8 mouse cellular contexts compared by ENCODE assay signal in the genomic region with DNA sequence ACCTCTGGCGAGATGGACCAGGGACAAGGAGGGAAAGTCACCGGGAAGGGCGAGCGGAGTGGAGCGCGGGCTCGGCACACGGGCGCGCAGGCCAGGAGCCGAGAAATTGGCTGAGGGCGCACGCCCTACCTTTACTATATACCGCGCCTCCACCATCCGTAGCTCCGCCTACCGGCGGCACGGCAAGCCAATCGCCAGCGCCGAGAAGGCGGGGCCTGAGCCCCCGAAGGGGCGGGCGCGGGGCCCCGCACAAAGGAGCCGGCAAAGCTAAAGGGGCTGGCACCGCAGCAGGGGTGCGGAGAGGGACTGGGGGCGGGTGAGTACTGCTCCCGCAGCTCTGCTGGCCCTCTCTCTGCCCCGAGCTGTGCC. TPM values are rescaled to one million over a fixed set of nuclear protein-coding genes. Genes with fewer than 3 reads are reported as not detected.
DNase-seq lines count a peak whose midpoint lies in the region; ATAC-seq and TF ChIP-seq lines count a peak whose summit lies in the region.

A gene (minus strand): TSS at position 111 of the 369 bp plus-strand sequence.

- peak within 1 kb of the TSS; percentile 15; the same call in 1 of the 2 replicates for H3K4me3 ChIP-seq in G1E (ENCODE audit: low read depth, low read length)
- H3K4me3 ChIP-seq in lung, embryonic 16.5 days (ENCODE audit: low read length), result peak within 1 kb of the TSS; percentile 74

- no peak for ATAC-seq in G1E (ENCODE audit: extremely low read depth, insufficient number of reproducible peaks, low FRiP score, poor library complexity, severe bottlenecking)
- peak; percentile 42 for ATAC-seq in frontal cortex, adult (ENCODE audit: low TSS enrichment)
- ATAC-seq in hematopoietic stem cell, adult 5-6 weeks (replicated peaks in 1 of 2; ENCODE audit: insufficient read depth in 1 of 2, low FRiP score in 2 of 2, low TSS enrichment in 1 of 2, low read depth in 1 of 2, poor library complexity in 2 of 2, severe bottlenecking in 2 of 2), result peak; percentile 63 to 78
- peak; percentile 89 for ATAC-seq in lung, embryonic 16.5 days (ENCODE audit: low read depth)

- DNase-seq in G1E (ENCODE audit: low spot score), result no peak
- peak; percentile 92 to 96 for DNase-seq in cerebellum, adult 18-20 months
- DNase-seq in layer of hippocampus, adult 9-11 months, result peak; percentile 88
- peak; percentile 23 for DNase-seq in retina, adult 2 months (ENCODE audit: low read depth, low spot score)
- peak; percentile 95 for DNase-seq in thymus, postnatal 25 days

- peak within 1 kb of the TSS; percentile 95 for H3K27ac ChIP-seq in lung, embryonic 16.5 days (ENCODE audit: low read length)

- H3K4me2 ChIP-seq in lung, embryonic 16.5 days (ENCODE audit: low read depth, low read length), result peak within 1 kb of the TSS; percentile 86

- no peaks in the 10 kb centered on the region for H3K4me1 ChIP-seq in G1E (ENCODE audit: insufficient read depth, low read depth, low read length)
- H3K4me1 ChIP-seq in lung, embryonic 16.5 days (replicated peaks; ENCODE audit: control insufficient read depth, insufficient read depth, low read length), result peaks cover 13% of the 10 kb centered on the region; the same call in 1 of the 2 replicates

- peak within 1 kb of the TSS; percentile 80 for H3K9ac ChIP-seq in lung, embryonic 16.5 days (ENCODE audit: low read length)

- WGBS in lung, embryonic 16.5 days, result 0% methylated on average over 18 of the region's 35 CpGs

- no peak for TF ChIP-seq CTCF in G1E (IDR thresholded peaks at IDR 0.05; ENCODE audit: low read depth, low read length)

- H3K27me3 ChIP-seq in G1E (ENCODE audit: insufficient read depth, low read length), result peaks cover 6% of the 10 kb centered on the region; the same call in 1 of the 2 replicates
- H3K27me3 ChIP-seq in lung, embryonic 16.5 days (ENCODE audit: control insufficient read depth, insufficient read depth, low read depth, low read length), result peaks cover 35% of the 10 kb centered on the region

- no peaks in the 10 kb centered on the region for H3K36me3 ChIP-seq in G1E (replicated peaks)
- H3K36me3 ChIP-seq in lung, embryonic 16.5 days (ENCODE audit: control insufficient read depth, insufficient read depth, low read length), result no peaks in the 10 kb centered on the region

- H3K9me3 ChIP-seq in G1E (replicated peaks), result peaks cover 14% of the 10 kb centered on the region
- H3K9me3 ChIP-seq in lung, embryonic 16.5 days (ENCODE audit: control insufficient read depth, low read length), result no peaks in the 10 kb centered on the region

RNA-seq across cellular contexts. Expression of the gene that starts here (rescaled TPM):
- total RNA-seq in G1E (2014; fragmentation: Nextera tagmentation) (not detected in 2 replicates), G1E (2017) (0.06 and 0.76 TPM in 2 replicates)
- polyA plus RNA-seq in G1E (2012), result not detected in 2 replicates
- total RNA-seq in hematopoietic stem cell, adult 5-6 weeks (2017), result 3.1 and 9.5 TPM in 2 replicates
- polyA plus RNA-seq in lung, embryonic 16.5 days (2015; fragmentation: Nextera tagmentation; extraction: Ambion mirVana), result 135 and 154 TPM in 2 replicates

Comparison
In these comparisons a context has a peak if more than half of its experiments do, and no peak if none do; other contexts are left out.
1. RNA of the gene that starts here (polyA plus RNA-seq): 135 to 154 TPM in lung, embryonic 16.5 days; not detected in G1E; every median in the first group is over 100 times any median in the second.